Mouse (Mus musculus) liver, embryonic 12.5 days (tissue): ENCODE results near the gene Serpina1d. TPM values are rescaled to one million over a fixed set of nuclear protein-coding genes. Genes with fewer than 3 reads are reported as not detected.
"Not testable (repeated sequence)": the region's sequence is repeated elsewhere in the genome, so short reads cannot be mapped to it uniquely, and the experiment has no call there.

Experiments
- ATAC-seq: fragments of 200-750 bp; cut with Nextera tagmentation; 2 replicates; pipeline ENCODE4 v1.8.0; 2017; ENCODE audit warnings: moderate number of reproducible peaks, mild to moderate bottlenecking, moderate library complexity
- H3K27ac ChIP-seq: fragments of 300-500 bp; sonication (generic); 2 replicates; pipeline ENCODE4 v1.5.1; 2016; ENCODE audit warnings: mild to moderate bottlenecking
- H3K27me3 ChIP-seq: fragments of 300-500 bp; sonication (generic); replicated peaks from 2 replicates; pipeline ENCODE4 v1.6.1; 2016; ENCODE audit warnings: mild to moderate bottlenecking, moderate library complexity
- H3K36me3 ChIP-seq: fragments of 300-500 bp; sonication (generic); 2 replicates; pipeline ENCODE4 v1.6.1; 2016; ENCODE audit warnings: mild to moderate bottlenecking, moderate library complexity
- H3K4me1 ChIP-seq: fragments of 300-500 bp; sonication (generic); 2 replicates; pipeline ENCODE4 v1.6.1; 2016
- H3K4me2 ChIP-seq: fragments of 300-500 bp; sonication (generic); 2 replicates; pipeline ENCODE4 v1.6.1; 2016; ENCODE audit warnings: mild to moderate bottlenecking, moderate library complexity
- H3K4me3 ChIP-seq: fragments of 300-500 bp; sonication (generic); 2 replicates; pipeline ENCODE4 v1.5.1; 2016; ENCODE audit warnings: mild to moderate bottlenecking, moderate library complexity
- H3K9ac ChIP-seq: fragments of 300-500 bp; sonication (generic); 2 replicates; pipeline ENCODE4 v1.6.1; 2016; ENCODE audit warnings: mild to moderate bottlenecking, moderate library complexity
- H3K9me3 ChIP-seq: fragments of 300-500 bp; sonication (generic); replicated peaks from 2 replicates; pipeline ENCODE4 v1.6.1; 2016; ENCODE audit warnings: mild to moderate bottlenecking, moderate library complexity
- WGBS: fragments of 180-500 bp; shearing (Covaris S2); methylation state at CpG from one replicate; pipeline ENCODE4 v1.1.7; 2016; ENCODE audit not compliant: insufficient replicate concordance; 5-methylcytosine and 5-hydroxymethylcytosine counted together
- polyA plus RNA-seq: library from polyadenylated mRNA; unstranded; fragments of >200 nt; fragmentation: Nextera tagmentation; extraction: Ambion mirVana; gene quantifications from 2 replicates; pipeline ENCODE4 v1.2.1, GENCODE M21; 2016

Gene Serpina1d
- 63.1 and 65.7 TPM in 2 replicates for polyA plus RNA-seq

GRCm38 (mm10) chr12:103773246-103773851 lies at the start of gene Serpina1d:
Serpina1d (minus strand) TSS chr12:103773592.
- not testable (repeated sequence) for H3K27me3 ChIP-seq, H3K9ac ChIP-seq, H3K4me1 ChIP-seq, ATAC-seq, H3K4me3 ChIP-seq, H3K27ac ChIP-seq, H3K9me3 ChIP-seq, H3K36me3 ChIP-seq
- 60% methylated on average over 6 of the region's 6 CpGs for WGBS
- H3K4me2 ChIP-seq = peak within 1 kb of the TSS; percentile 29; the same call in 1 of the 2 replicates

GRCm38 (mm10) chr12:103770597-103770996 lies 2.8 kb downstream of the Serpina1d start:
- 38% methylated on average over 1 of the region's 1 CpGs for WGBS
- not testable (repeated sequence) for H3K9me3 ChIP-seq, H3K4me2 ChIP-seq, H3K4me3 ChIP-seq, H3K4me1 ChIP-seq, H3K27me3 ChIP-seq, H3K27ac ChIP-seq, H3K9ac ChIP-seq, H3K36me3 ChIP-seq, ATAC-seq

- not testable (repeated sequence) for ATAC-seq, H3K4me3 ChIP-seq, H3K36me3 ChIP-seq, H3K4me2 ChIP-seq, H3K9ac ChIP-seq, H3K27me3 ChIP-seq, H3K9me3 ChIP-seq, H3K4me1 ChIP-seq, H3K27ac ChIP-seq
- WGBS = 52% methylated on average over 3 of the region's 3 CpGs
Observed at GRCm38 (mm10) chr12:103763083-103763482, 10.3 kb downstream of the Serpina1d start.

- H3K4me2 ChIP-seq = not testable (repeated sequence)
- WGBS = 63% methylated on average over 3 of the region's 3 CpGs
Observed at GRCm38 (mm10) chr12:103760316-103760715, 13.1 kb downstream of the Serpina1d start.

DNA sequence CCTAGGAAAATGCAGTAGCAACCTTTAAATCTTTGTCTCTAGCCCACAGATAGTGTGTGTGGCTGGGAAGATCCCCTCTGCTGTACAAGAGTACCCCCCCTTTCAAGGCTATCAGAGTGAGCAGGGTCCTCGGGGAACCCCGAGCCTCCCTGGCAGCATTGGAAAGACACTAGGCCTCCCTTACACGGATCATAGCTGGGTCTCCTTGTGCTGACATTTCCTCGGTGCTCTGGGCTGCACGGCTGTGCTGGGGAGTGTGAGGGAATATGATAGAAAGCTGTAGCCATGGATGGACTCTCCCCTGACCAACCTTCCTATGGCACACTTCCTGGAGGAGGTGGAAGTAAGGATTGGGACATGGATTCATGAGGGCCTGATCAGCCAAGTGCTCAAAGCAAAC lies 27.4 kb downstream of the Serpina1d start:
- not testable (repeated sequence) for H3K4me1 ChIP-seq, H3K4me3 ChIP-seq, H3K9me3 ChIP-seq, H3K9ac ChIP-seq, H3K4me2 ChIP-seq, ATAC-seq, H3K36me3 ChIP-seq, H3K27ac ChIP-seq, H3K27me3 ChIP-seq
- WGBS = 61% methylated on average over 5 of the region's 5 CpGs

More at GRCm38 (mm10) chr12:103760316-103760715, 13.1 kb downstream of the Serpina1d start:
- H3K9ac ChIP-seq, H3K36me3 ChIP-seq, H3K4me3 ChIP-seq, H3K27me3 ChIP-seq, H3K4me1 ChIP-seq, ATAC-seq, H3K27ac ChIP-seq, H3K9me3 ChIP-seq: not testable (repeated sequence)

- WGBS = 67% methylated on average over 6 of the region's 6 CpGs
- Histone ChIP-seq H3K4me2 (peak overlapping the region; percentile 12; the same call in 1 of the 2 replicates), H3K4me3 (peak overlapping the region; percentile 38)
- not testable (repeated sequence) for H3K27ac ChIP-seq, H3K36me3 ChIP-seq, H3K9ac ChIP-seq, ATAC-seq, H3K27me3 ChIP-seq, H3K9me3 ChIP-seq, H3K4me1 ChIP-seq
Observed at GRCm38 (mm10) chr12:103737791-103738580, 35.4 kb downstream of the Serpina1d start.

DNA sequence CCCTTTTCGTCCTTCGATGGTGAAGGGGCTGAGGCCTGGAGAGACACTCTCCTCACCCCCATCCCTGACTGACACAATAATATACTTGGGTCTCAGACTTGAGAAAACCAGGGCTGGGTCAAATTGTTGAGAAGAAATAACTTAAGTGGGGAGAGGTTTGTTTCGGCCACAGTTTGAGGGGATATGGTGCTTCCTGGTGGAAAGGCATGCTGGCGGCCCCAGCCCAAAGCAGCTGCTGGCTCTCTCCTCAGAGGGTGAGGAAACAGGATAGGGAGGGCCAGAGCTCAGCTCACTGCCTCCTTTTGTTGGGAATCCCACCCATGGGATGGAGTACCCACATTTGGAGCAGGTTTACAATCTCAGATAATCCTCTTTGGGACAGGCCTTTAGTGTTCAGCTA lies 37.8 kb downstream of the Serpina1d start:
- H3K4me1 ChIP-seq, H3K27ac ChIP-seq, H3K4me3 ChIP-seq, ATAC-seq, H3K9ac ChIP-seq, H3K36me3 ChIP-seq, H3K27me3 ChIP-seq, H3K9me3 ChIP-seq: not testable (repeated sequence)
- H3K4me2 ChIP-seq = peak overlapping the region; percentile 44
- WGBS = 57% methylated on average over 4 of the region's 4 CpGs

- not testable (repeated sequence) for H3K27me3 ChIP-seq, ATAC-seq, H3K36me3 ChIP-seq, H3K9ac ChIP-seq, H3K9me3 ChIP-seq, H3K4me3 ChIP-seq, H3K4me1 ChIP-seq, H3K27ac ChIP-seq
- WGBS = 55% methylated on average over 4 of the region's 4 CpGs
- H3K4me2 ChIP-seq = 0 out of 2 replicates have a peak overlapping the region, but pooled peaks have one; percentile 44
Observed at GRCm38 (mm10) chr12:103735101-103735500, 38.3 kb downstream of the Serpina1d start.

Other genes with a start within 250 kb of the Serpina1d start
- 1.8 and 2.3 TPM in 2 replicates for gene Ppp4r4, start 241.3 kb downstream of the Serpina1d start, polyA plus RNA-seq
- 24.0 and 26.4 TPM in 2 replicates for gene Serpina10, start 142.1 kb downstream of the Serpina1d start, polyA plus RNA-seq
- 1,015 and 1,058 TPM in 2 replicates for gene Serpina6, start 116.4 kb downstream of the Serpina1d start, polyA plus RNA-seq
- not detected in 2 replicates for gene Serpina16, start 97.5 kb downstream of the Serpina1d start, polyA plus RNA-seq
- gene Serpina1f, start 78.1 kb downstream of the Serpina1d start, polyA plus RNA-seq = 0.13 and 0.21 TPM in 2 replicates
- 358 and 359 TPM in 2 replicates for gene Serpina1b, start 56.8 kb upstream of the Serpina1d start, polyA plus RNA-seq
- 222 and 223 TPM in 2 replicates for gene Serpina1a, start 90.0 kb upstream of the Serpina1d start, polyA plus RNA-seq
- 33.5 and 36.9 TPM in 2 replicates for gene Serpina1c, start 131.3 kb upstream of the Serpina1d start, polyA plus RNA-seq
- 39.1 and 44.7 TPM in 2 replicates for gene Serpina1e, start 185.4 kb upstream of the Serpina1d start, polyA plus RNA-seq
- gene Serpina11, start 216.4 kb upstream of the Serpina1d start, polyA plus RNA-seq = 2.9 and 3.2 TPM in 2 replicates
- not detected in 2 replicates for gene Serpina9, start 240.2 kb upstream of the Serpina1d start, polyA plus RNA-seq